Mouse (Mus musculus) olfactory bulb, adult 2 months (tissue): ENCODE measurements at regions not wholly inside any gene's neighbourhood (a gene's known extent, or its start where the extent isn't known, plus 50 kb on each side); places are given as distances from the start of the nearest gene placed in this dataset.

ENCODE experiments used
- CTCF ChIP-seq: fragments of 200-500 bp; IDR thresholded peaks from 2 replicates; pipeline ENCODE4 v1.5.1; 2012; ENCODE audit warnings: low read depth, mild to moderate bottlenecking, low read length, moderate library complexity; ENCODE audit not compliant: insufficient read depth
- POLR2A ChIP-seq: fragments of 200-500 bp; IDR thresholded peaks from 2 replicates; pipeline ENCODE4 v1.6.1; 2012; ENCODE audit warnings: mild to moderate bottlenecking, low read depth, low read length, moderate library complexity; ENCODE audit not compliant: insufficient read depth

DNA sequence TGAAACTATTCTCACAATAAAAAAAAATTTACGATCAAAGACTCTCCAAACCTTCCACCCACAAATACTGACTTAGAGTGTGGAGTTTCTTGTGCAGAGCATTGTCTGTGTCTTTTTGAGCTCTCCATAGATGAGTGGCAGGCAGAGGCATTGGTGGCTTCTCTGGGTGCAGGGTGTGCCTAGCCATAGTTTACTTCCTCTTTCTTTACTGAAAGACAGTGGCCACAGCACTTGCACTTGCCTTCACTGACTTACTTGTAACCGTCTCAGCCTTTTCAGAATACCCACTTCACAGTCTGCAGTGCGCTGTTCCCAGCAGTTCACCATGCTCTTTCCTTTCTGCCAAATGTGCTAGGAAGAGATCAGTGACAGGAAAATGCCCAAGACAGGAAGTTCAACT, 316.1 kb upstream of the Meox2 start:
- no peak for TF ChIP-seq CTCF
- no peak for TF ChIP-seq POLR2A
